Comparison of ENCODE assay signal across 9 mouse cellular contexts in the genomic region with DNA sequence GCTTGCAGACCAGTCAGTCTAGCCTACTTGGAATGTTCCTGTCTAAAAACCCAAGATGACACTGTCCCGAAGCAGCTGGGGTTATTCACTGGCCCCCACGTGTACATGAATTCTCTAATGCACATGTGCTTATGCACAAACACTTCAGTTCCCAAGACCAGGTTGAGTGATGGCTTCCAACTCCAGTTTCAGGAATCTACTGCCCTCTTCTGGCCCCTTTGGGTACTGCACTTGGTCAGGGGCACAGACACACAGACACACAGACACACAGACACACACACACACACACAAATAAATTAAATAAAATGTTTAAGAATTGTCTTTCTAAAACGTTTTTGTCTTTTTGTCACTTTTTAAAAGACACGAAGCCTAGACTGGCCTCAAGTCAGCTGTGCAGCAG.
A peak's percentile ranks its signal among the peaks of the same experiment; 100 is the strongest.
DNase-seq lines count a peak whose midpoint lies in the region; ATAC-seq and TF ChIP-seq lines count a peak whose summit lies in the region.
"Had no signal": no experiment of that assay in that cellular context is flagged by ENCODE, and none has a peak within 500 bp of the region (broad histone marks: within the 10 kb centered on the region; RNA-seq: fewer than 3 reads in every experiment).

No protein-coding gene starts in this region.

- TF ChIP-seq CTCF in Patski (IDR thresholded peaks at IDR 0.05), result peak; percentile 73

- intact Hi-C loops in heart, postnatal 14 days (cut with DNase I), result no loop called here

- no peak for ATAC-seq in Patski
- ATAC-seq in megakaryocyte, adult 5-6 weeks (ENCODE audit: poor library complexity, severe bottlenecking), result peak; percentile 59

- H3K27me3 ChIP-seq in Patski, result no peaks in the 10 kb centered on the region

- CTCF ChIA-PET in Patski (lab: Charles Lee), result interaction anchor here (0.9 to 1.3 kb wide), 2 partner anchors 13 to 18 kb away, joined by 3 to 5 read pairs; no protein-coding TSS in a partner anchor

- in situ Hi-C loops in Patski (cut with MboI; ENCODE audit: low pct_unique_long_range_greater_than_20kb), result no loop called here

- DNase-seq in heart, postnatal 4 days, result peak; percentile 53
- no peak for DNase-seq in heart, adult 11 months
- DNase-seq in A20 (ENCODE audit: low read depth, low spot score), result peak; percentile 44
- no peak for DNase-seq in Patski (ENCODE audit: low read depth, low spot score)
- DNase-seq in right cerebral cortex, postnatal 25 days, result no peak
- no peak for DNase-seq in layer of hippocampus, adult 9-11 months
- DNase-seq in heart, postnatal 14 days, result no peak
- DNase-seq: cerebellum, adult 9-11 months had no signal

- POLR2A ChIA-PET in Patski (lab: Charles Lee), result no interaction called here

Comparison
In these comparisons a context has a peak if more than half of its experiments do, and no peak if none do; other contexts are left out.
1. DNase-seq: peak in heart, postnatal 4 days (single experiment) and A20 (single experiment); none in heart, adult 11 months (single experiment), Patski (single experiment), right cerebral cortex, postnatal 25 days (single experiment), layer of hippocampus, adult 9-11 months (single experiment) and heart, postnatal 14 days (0 of 2).